Mouse (Mus musculus) 3134 (cell line): Measurements from ENCODE around the gene Hus1.

ENCODE experiments used
- DNase-seq: peaks from one replicate; pipeline ENCODE4 v3.0.0-alpha.2; 2011; ENCODE audit warnings: low spot score; ENCODE audit not compliant: insufficient read length; ENCODE audit errors: extremely low read depth

Hus1 gene

DNA sequence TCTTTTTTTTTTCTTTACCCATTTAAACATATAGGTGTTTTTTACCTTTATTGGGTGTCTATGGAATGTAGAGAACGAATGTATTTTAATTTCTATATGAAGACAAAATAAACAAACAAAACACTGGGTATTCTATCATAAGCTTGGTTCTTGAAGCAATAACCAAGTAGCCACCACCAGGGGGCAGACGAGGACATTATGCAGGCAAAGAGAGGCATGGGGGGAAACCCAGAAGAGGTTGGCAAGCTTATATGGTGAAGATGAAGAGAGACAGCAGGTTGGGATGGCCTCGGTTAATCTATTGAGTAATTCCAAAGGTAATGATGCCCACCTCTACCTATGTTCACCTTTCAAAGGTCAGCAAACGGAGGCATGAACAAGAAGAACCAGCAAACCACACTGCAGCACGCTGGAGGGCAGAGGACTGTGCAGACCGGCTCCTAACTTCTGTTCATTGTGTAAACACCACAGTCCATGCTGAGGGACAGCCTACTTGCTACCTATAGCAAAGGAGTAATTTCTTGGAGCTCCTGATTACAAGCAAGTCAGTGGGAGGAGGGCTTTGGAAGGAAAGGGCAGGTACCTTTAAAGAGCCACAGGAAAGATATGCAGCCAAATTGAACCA, 27.6 kb downstream of the Hus1 start:
- no peak for DNase-seq

DNA sequence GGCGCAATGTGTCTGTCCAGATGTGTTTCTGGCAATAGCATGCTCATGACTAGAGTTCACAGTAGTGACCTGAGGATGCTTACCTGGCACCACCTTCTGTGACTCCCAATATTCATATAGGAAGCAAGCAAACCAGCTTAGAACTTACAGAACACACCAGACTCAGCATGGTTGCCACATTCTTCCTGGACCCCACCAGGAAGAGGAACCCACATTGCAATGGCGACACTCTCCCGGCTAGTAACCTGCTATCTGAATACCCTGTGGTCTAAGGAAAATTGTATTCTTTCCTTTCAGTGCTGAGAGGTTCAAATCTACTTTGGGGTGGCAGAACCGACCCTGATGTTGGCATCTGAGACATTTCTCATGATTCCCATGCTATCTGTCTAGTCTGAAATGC, 32.8 kb downstream of the Hus1 start:
- DNase-seq, result no peak

DNA sequence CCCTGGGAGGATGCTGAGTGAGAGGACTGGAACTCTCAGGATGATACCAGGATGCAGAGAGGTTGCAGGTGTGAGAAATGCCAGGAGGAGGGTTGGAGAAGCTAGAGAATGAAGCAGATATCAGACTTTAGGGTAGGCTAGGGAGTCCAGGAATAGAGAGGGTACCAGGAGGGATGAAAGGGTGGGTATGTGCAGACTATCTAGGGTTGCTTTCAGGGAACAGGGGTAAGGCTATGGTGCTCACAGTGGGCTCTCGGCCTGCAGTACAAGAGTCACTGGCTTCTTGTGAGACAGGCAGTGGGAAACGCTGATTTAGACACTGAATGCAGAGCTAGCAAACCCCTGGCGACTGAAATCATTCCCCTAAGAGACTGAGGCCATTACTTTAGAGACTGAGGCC, 37.8 kb downstream of the Hus1 start, which contains the start of gene Pkd1l1:
Gene Pkd1l1 (minus strand): TSS at position 101 of the 400 bp plus-strand sequence.
- no peak for DNase-seq

DNA sequence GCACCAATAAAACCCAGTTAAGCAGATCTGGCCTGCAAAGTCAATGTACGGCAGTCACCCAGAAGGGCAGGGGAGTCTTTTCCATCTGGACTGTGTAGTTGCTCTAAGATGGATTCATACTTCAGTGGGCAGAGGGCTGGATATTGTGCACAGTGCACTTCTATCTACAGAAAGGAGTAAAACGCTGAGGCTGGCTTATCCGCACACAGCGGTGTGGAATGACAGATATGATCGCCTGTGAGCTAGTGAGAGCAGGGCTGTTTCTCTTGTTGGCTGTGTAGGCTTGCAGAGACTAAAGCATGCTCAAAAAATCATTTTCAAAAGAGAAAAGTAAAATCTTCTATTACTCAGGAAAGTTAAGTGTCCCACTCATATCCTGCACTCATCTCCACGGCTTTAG, 38.9 kb downstream of the Hus1 start:
- no peak for DNase-seq

DNA sequence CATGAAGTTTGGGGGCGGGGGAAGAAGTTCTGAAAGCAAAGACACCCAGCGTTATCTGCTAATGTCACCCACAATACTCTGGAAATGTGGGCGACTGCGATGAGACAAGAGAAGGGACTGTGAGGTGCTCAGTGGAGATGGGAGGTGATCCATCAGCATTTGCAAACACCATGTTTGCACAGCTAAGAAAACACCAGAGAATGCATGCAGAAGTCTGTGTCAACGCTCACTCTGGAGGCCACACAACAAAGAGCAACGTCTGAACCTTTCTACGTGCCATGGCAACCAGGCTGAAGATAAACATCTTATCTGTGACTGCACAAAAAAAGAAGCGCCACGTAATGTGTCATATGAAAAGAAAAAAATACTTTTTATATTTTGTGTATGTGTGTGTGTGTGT, 40.5 kb downstream of the Hus1 start:
- no peak for DNase-seq

DNA sequence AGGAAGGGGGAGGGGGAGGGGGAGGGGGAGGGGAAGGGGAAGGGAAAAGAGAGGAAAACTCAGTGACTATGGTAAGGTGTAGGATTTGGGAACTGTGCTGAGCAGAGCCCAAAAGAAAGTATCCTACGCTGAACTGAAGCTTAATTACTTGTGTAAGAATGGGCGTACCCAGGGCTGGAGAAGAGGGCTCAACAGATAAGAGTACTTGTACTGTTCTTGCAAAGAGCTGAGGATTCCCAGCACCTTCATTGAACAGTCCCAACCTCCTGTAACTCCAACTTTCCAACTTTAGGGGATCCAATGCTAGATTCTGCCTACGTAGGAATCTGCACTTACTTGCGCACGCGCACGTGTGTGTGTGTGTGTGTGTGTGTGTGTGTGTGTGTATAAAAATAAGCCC, 42.9 kb downstream of the Hus1 start:
- DNase-seq, result no peak

DNA sequence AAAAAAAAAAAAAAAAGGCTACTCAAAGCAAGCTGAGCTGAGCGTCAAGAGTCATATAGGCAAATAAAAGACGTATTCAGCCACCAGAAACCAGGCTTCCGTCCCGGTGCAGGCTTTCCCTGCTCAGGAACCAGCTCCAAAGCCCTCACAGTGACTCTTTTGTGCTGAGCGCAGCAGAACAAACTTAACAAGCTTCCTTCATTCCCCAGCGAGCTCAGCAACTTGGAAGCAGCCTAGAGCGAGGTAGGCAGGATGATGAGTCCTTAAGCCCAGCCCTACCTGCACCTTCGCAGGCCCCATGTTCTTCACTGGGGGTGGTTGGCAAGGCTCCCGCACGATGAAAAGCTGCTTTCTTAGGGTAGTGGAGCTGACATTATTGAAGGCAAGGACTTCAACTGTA, 52.4 kb downstream of the Hus1 start:
- no peak for DNase-seq

DNA sequence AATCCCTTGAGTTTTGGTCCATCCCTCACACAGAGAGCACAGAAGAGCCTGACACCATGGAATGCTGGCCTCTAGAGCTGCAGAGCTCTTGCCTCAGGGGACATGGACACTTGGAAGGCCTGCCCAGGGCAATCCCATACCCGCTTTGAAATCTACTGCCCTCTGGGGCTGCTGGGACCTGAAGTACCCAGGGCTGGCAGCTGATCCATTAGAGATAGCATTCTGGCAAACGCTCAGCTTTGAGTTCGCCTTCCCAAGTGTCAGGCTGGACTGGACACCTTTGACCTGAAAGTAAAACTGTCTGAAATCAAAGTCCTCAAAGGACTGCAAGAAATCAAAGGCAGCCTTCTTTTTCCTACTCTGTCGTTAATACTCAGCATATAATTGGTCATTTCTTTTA, 52.9 kb downstream of the Hus1 start:
- DNase-seq, result no peak

DNA sequence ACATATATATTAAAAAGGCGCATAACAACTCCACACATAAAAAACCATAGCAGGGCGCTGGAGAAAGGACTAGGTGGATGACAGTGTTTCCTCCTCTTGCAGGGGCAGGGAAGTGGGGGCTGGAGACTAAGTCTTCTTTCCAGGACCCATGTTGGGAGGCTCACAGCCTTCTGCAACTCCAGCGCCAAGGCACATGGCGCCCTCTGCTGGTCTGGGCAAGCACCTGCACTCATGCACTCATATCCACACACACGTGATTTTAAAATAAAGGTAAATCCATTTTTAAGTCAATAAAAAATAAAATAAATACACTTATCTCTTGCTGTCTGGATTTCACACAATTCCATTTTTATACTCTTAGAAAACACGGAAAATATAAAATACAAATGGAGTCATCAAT, 54.0 kb downstream of the Hus1 start:
- no peak for DNase-seq

DNA sequence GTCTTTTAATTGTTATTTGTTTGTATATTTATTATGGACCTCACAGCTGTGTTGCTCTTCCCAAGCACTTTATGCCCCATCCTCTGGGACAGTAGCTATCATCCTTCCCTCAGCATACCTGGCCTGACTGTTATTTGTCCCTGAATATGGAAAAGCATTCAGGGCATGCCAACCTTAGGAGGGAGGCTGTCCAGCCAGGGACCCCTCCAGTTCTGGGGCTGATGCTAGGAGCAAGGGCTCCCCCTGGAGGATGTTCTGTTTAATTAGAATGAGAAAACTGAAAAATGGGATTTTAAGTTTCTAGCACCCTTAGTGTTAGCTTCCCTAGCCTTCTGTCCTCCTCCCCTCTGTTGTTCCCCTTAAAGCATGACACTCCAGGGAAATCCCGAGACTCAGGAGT, 55.3 kb downstream of the Hus1 start:
- no peak for DNase-seq

DNA sequence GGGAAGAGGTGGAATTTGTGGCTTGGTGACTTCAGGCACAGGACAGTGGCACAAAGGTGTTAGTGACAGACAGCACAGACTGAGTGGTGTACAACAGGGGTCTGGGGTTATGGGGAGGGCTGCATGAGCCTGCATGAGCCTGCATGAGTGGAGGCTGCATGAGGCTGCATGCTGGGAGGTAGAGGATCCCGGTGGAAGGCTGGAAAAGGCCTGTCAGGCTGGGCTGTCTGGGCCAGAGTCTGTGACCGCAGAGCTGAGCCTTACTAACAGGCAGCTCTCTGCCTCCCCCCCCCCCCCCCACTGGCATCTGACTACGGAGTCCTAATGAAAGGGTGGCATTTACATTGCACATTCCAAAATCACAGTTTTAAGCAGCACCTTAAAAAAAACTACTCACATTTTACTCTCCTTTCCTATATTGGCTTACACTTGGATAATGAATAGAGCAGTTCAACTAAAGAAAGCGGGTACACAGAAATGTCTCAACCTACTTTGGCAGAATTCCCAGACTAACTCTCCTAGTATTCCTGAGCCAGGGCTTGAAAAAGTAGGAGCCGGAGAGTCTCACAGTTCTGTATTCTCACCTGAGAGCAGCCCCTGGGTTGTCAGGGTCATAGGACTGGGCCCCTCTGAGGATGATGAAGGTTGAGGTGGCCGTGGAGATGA, 61.1 kb downstream of the Hus1 start:
- no peak for DNase-seq

DNA sequence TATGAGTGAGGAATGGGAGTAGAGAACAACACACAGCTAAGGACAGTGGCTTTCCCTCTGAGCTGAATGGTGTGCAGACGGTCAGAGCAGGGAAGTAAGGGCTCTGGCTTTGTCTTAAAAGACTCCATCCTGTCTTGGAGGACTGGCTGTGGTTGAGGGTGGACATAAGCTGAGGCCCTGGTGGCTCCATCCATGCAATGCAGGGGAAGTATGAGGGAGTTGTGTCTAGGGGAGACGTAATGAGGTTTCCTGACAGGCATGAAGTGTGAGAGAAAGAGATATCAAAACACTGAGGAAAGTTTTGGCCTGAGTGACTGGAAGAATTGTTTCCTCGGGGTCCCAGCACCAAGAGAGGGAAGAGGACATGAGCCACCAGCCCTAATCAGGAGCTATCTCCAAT, 62.1 kb downstream of the Hus1 start:
- DNase-seq, result no peak

DNA sequence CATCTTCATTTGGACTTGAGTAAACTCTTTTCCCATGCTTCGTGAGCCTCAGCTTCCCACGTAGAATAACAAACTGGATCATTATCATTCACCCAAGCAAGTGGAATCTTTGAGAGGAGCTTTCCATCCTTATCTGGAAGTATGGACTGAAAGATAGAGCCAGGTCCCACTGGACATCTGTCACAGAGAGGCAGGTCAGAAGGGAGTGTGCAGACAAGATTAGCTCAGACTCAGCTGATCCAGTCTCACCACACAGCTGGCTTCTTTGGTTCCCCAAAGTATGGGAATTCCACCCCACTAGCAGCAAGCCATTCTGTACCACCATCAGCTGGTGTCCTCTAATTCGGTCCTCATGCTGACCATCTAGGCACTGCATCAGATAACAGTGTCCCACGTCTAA, 66.9 kb downstream of the Hus1 start:
- DNase-seq, result no peak
